In genomic region chr7:15916134-15916723, GRCm38 (mm10) we compare ENCODE assay signal across 2 mouse cellular contexts.
TF ChIP-seq lines count a peak whose summit lies in the region.

No protein-coding gene starts in this region.

TF ChIP-seq in CH12.LX, 34 proteins besides CTCF, POLR2A, EP300 and RAD21:
- TF ChIP-seq POLR2AphosphoS2 (IDR thresholded peaks at IDR 0.05; ENCODE audit: low read depth, low read length), result peak; percentile 86
- no peak for TF ChIP-seq RCOR1 (conservative IDR thresholded peaks at IDR 0.05; ENCODE audit: low read depth, low read length)

TF ChIP-seq in MEL, 35 proteins besides CTCF, POLR2A, EP300 and RAD21:
- TF ChIP-seq POLR2AphosphoS2 (IDR thresholded peaks at IDR 0.05; ENCODE audit: low read length) (peak; percentile 44), ZC3H11A (IDR thresholded peaks at IDR 0.05; ENCODE audit: low read depth, low read length) (no peak)
